Mouse (Mus musculus): Measurements from ENCODE around the gene Aldh3a2.

DNA sequence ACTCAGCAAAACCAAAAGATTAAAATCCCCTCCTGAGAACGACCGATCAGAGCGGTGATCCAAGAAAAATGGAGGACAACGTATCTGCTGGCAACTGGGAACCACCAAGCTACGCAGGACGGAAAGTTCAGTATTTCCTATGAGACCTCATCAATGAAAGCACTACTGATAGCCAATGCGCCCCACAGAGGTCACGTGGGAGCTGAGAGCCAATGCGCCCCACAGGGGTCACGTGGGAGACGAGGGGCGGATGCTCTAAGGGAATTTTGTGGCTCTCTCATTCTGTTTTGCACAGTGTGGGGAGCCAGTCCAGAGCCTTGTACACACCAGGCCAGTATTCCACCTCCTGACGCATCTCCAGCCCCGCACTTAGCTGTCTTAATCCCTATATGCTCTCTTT, 4.7 kb downstream of the Aldh3a2 start:
- TF ChIP-seq CTCF (IDR thresholded peaks at IDR 0.05; ENCODE audit: low read depth) = no peak
- no peak for TF ChIP-seq EP300 (IDR thresholded peaks at IDR 0.05; ENCODE audit: low read depth)

Measured in liver, embryonic 14.5 days (tissue).